Mouse (Mus musculus): ENCODE data around the gene Mael. TPM values are rescaled to one million over a fixed set of nuclear protein-coding genes. Genes with fewer than 3 reads are reported as not detected.

The Mael gene
- polyA plus RNA-seq, 1 experiment from 2014 or later = 0.09 TPM

Other genes starting within 250 kb of the Mael start
- 8.1 and 9.5 TPM in 2 replicates for gene Pou2f1, start 236.1 kb downstream of the Mael start, polyA plus RNA-seq (2015; fragmentation: Nextera tagmentation; extraction: Ambion mirVana)
- 6.0 and 13.3 TPM in 2 replicates for gene Dusp27, start 110.8 kb downstream of the Mael start, polyA plus RNA-seq (2015; fragmentation: Nextera tagmentation; extraction: Ambion mirVana)
- 1.4 and 2.3 TPM in 2 replicates for gene Gpa33, start 108.5 kb downstream of the Mael start, polyA plus RNA-seq (2015; fragmentation: Nextera tagmentation; extraction: Ambion mirVana)
- gene Ildr2, start 15.4 kb upstream of the Mael start, polyA plus RNA-seq (2015; fragmentation: Nextera tagmentation; extraction: Ambion mirVana) = 0.24 and 0.30 TPM in 2 replicates
- 47.6 and 48.6 TPM in 2 replicates for gene Tada1, start 140.3 kb upstream of the Mael start, polyA plus RNA-seq (2015; fragmentation: Nextera tagmentation; extraction: Ambion mirVana)
- gene Pogk, start 171.1 kb upstream of the Mael start, polyA plus RNA-seq (2015; fragmentation: Nextera tagmentation; extraction: Ambion mirVana) = 16.9 and 18.3 TPM in 2 replicates

Measured in limb, embryonic 15.5 days (tissue).